Mouse (Mus musculus) embryonic facial prominence, embryonic 11.5 days (tissue): ENCODE measurements around the gene Tmem145. TPM values are rescaled to one million over a fixed set of nuclear protein-coding genes. Genes with fewer than 3 reads are reported as not detected.
A peak's percentile ranks its signal among the peaks of the same experiment; 100 is the strongest.
"Not testable (repeated sequence)": the region's sequence is repeated elsewhere in the genome, so short reads cannot be mapped to it uniquely, and the experiment has no call there.

ENCODE experiments used
- ATAC-seq: fragments of 200-750 bp; cut with Nextera tagmentation; replicated peaks from 2 replicates; pipeline ENCODE4 v1.8.0; 2017; ENCODE audit warnings: low read depth; ENCODE audit not compliant: insufficient number of reproducible peaks, low FRiP score, low TSS enrichment
- DNase-seq: peaks from one replicate; pipeline ENCODE4 v3.0.0-alpha.2; 2015; ENCODE audit warnings: low spot score
- H3K27ac ChIP-seq: fragments of 300-500 bp; sonication (generic); replicated peaks from 2 replicates; pipeline ENCODE4 v1.5.1; 2014; ENCODE audit warnings: mild to moderate bottlenecking, low read depth, low read length, control low read depth
- H3K27me3 ChIP-seq: fragments of 300-500 bp; sonication (generic); 2 replicates; pipeline ENCODE4 v1.6.1; 2014; ENCODE audit warnings: mild to moderate bottlenecking, low read length, moderate library complexity, mixed read lengths; ENCODE audit not compliant: control insufficient read depth, insufficient read depth
- H3K36me3 ChIP-seq: fragments of 300-500 bp; sonication (generic); replicated peaks from 2 replicates; pipeline ENCODE4 v1.6.1; 2014; ENCODE audit warnings: low read depth, mild to moderate bottlenecking, low read length, moderate library complexity, mixed read lengths; ENCODE audit not compliant: control insufficient read depth, insufficient read depth
- H3K4me1 ChIP-seq: fragments of 300-500 bp; sonication (generic); 2 replicates; pipeline ENCODE4 v1.6.1; 2014; ENCODE audit warnings: low read length, mixed read lengths; ENCODE audit not compliant: control insufficient read depth, insufficient read depth
- H3K4me2 ChIP-seq: fragments of 300-500 bp; sonication (generic); 2 replicates; pipeline ENCODE4 v1.6.1; 2014; ENCODE audit warnings: low read depth, mild to moderate bottlenecking, control low read depth, low read length, moderate library complexity
- H3K4me3 ChIP-seq: fragments of 300-500 bp; sonication (generic); 2 replicates; pipeline ENCODE4 v1.5.1; 2014; ENCODE audit warnings: low read depth, low read length, control low read depth
- H3K9ac ChIP-seq: fragments of 300-500 bp; sonication (generic); replicated peaks from 2 replicates; pipeline ENCODE4 v1.6.1; 2014; ENCODE audit warnings: mild to moderate bottlenecking, control low read depth, low read length
- H3K9me3 ChIP-seq: fragments of 300-500 bp; sonication (generic); replicated peaks from 2 replicates; pipeline ENCODE4 v1.6.1; 2016; ENCODE audit warnings: mild to moderate bottlenecking, low read length, inconsistent platforms, mixed read lengths; ENCODE audit not compliant: control insufficient read depth
- WGBS: fragments of 180-500 bp; shearing (Covaris S2); extraction: QIAGEN DNeasy Blood & Tissue Kit; methylation state at CpG from one replicate; pipeline ENCODE4 v1.1.7; 2014; 5-methylcytosine and 5-hydroxymethylcytosine counted together
- polyA plus RNA-seq: library from polyadenylated mRNA; unstranded; fragments of >200 nt; fragmentation: Nextera tagmentation; extraction: Ambion mirVana; gene quantifications from 2 replicates; pipeline ENCODE4 v1.2.1, GENCODE M21; 2014

The Tmem145 gene
- 0.91 and 1.3 TPM in 2 replicates for polyA plus RNA-seq

DNA sequence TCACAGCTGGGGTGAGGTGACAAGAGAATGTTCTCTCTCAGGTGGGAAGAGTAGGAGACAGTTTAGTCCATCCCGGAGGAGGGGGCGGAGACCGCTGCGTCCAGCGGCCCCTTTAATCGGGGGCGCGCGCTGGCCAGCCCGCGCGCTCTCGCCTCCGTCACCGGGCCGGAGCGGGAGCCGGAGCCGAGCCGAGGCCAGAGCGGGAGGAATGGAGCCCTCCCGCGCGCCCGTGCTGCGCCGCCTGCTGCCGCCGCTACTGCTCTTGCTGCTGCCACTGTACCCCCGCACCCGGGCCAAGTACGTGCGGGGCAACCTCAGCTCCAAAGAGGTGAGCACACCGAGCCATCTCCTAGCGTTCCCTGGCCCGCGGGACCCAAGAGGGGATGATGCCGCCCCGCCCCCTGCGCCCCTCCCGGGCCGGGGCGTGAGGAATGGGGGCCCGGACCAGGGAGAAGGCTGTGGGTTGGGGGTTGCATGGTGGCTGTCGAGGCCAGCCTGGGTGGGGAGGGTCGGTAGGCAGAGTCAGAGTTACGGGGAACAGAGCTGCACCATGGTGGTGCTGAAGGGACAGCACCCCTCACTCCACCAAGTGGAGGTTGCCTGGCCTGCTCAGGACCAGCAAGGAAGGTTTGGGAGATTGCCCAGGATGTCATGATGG, at the start of gene Tmem145:
Gene Tmem145 (plus strand): TSS at position 151 of the 658 bp plus-strand sequence.
- Histone ChIP-seq H3K9ac (peak within 1 kb of the TSS; percentile 30; the same call in 1 of the 2 replicates), H3K9me3 (no peaks in the 10 kb centered on the region), H3K4me3 (peak within 1 kb of the TSS; percentile 41), H3K4me1 (peaks cover 2% of the 10 kb centered on the region; the same call in 1 of the 2 replicates), H3K4me2 (peak within 1 kb of the TSS; percentile 81), H3K27me3 (no peaks in the 10 kb centered on the region; the same call in 1 of the 2 replicates), H3K36me3 (no peaks in the 10 kb centered on the region), H3K27ac (no peak within 1 kb of the TSS)
- WGBS, result under 1% methylated on average over 47 of the region's 47 CpGs
- ATAC-seq (peak; percentile 67; the same call in 1 of the 2 replicates), DNase-seq (peak; percentile 89)

- no peak for DNase-seq
- 73% methylated on average over 1 of the region's 1 CpGs for WGBS
- no peak overlapping the region for H3K4me2 ChIP-seq
These were observed 44.0 kb upstream of the Tmem145 start for GRCm38 (mm10) chr7:25261896-25262295.

GRCm38 (mm10) chr7:25263968-25264870, 41.7 kb upstream of the Tmem145 start:
- 22% methylated on average over 17 of the region's 17 CpGs for WGBS
- H3K27me3 ChIP-seq, result no peaks in the 10 kb centered on the region
- no peaks in the 10 kb centered on the region for H3K36me3 ChIP-seq
- H3K27ac ChIP-seq, result no peak overlapping the region
- no peak for ATAC-seq
- no peak for DNase-seq
- no peak overlapping the region for H3K4me2 ChIP-seq
- H3K4me1 ChIP-seq, result peaks cover 4% of the 10 kb centered on the region; the same call in 1 of the 2 replicates
- no peak overlapping the region for H3K4me3 ChIP-seq
- no peaks in the 10 kb centered on the region for H3K9me3 ChIP-seq
- H3K9ac ChIP-seq, result no peak overlapping the region

More at GRCm38 (mm10) chr7:25261896-25262295, 44.0 kb upstream of the Tmem145 start:
- no peaks in the 10 kb centered on the region for H3K27me3 ChIP-seq
- no peak overlapping the region for H3K27ac ChIP-seq
- H3K4me3 ChIP-seq, result no peak overlapping the region
- no peaks in the 10 kb centered on the region for H3K9me3 ChIP-seq
- no peak for ATAC-seq
- no peaks in the 10 kb centered on the region for H3K36me3 ChIP-seq
- no peaks in the 10 kb centered on the region for H3K4me1 ChIP-seq
- no peak overlapping the region for H3K9ac ChIP-seq

DNA sequence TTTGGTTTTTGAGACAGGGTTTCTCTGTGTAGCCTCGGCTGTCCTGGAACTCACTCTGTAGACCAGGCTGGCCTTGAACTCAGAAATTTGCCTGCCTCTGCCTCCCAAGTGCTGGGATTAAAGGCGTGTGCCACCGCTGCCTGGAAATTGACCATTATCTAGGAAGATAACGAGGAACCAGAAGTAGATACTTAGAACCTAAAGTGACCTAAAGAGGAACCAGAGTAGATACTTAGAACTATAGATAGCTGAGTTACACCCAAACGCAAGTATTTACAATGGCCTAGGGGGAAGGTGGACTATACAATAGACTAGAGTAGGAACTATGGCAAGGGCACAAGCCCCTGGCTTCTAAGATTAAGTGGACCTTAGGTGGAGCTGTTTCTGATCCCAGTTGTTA, 40.2 kb upstream of the Tmem145 start:
- not testable (repeated sequence) for H3K9ac ChIP-seq, H3K9me3 ChIP-seq, H3K4me2 ChIP-seq, H3K27ac ChIP-seq, H3K4me1 ChIP-seq, H3K4me3 ChIP-seq, H3K27me3 ChIP-seq, ATAC-seq, H3K36me3 ChIP-seq, DNase-seq
- WGBS, result 91% methylated on average over 5 of the region's 5 CpGs

DNA sequence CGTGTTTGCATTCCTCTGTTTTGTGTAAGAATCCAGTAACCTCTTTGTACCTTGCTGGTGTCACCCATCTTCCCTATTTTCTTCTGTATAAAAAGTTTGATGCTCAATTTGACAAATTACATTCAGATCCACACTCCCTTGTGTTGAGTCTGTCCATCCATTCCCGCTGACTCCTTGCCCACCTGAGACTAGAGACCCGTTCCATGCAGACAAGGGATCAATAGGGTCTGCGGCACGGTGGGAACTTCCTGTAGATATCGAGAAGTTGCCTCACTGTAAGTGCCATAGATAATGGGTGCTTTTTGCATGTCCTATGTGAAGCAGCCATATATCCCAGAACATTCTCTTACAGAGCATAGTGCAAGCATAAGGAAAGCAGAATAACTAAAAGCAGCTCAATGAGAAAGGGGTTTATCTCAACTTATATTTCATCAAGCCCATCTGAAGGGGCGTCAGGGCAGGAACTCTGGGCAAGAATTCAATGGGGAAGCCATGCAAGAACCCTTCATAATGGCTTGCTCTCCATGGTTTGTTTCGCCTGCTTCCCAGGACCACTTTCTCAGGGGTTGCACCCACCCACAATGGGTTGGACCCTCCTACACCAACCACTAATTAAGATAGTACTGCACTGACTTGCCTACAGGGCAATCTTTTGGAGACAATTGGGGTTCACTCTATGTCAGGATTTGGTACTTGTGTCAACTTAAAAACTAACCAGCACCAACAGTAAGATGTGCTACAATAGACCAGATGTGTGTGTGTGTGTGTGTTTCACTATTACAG, 39.5 kb upstream of the Tmem145 start:
- H3K9ac ChIP-seq, result no peak overlapping the region
- H3K27me3 ChIP-seq, result no peaks in the 10 kb centered on the region
- H3K27ac ChIP-seq, result no peak overlapping the region
- WGBS, result 84% methylated on average over 8 of the region's 8 CpGs
- H3K4me3 ChIP-seq, result no peak overlapping the region; the same call in 1 of the 2 replicates
- no peaks in the 10 kb centered on the region for H3K9me3 ChIP-seq
- H3K4me2 ChIP-seq, result no peak overlapping the region
- DNase-seq (no peak), ATAC-seq (no peak)
- no peaks in the 10 kb centered on the region for H3K36me3 ChIP-seq
- H3K4me1 ChIP-seq, result peaks cover 5% of the 10 kb centered on the region; the same call in 1 of the 2 replicates

DNA sequence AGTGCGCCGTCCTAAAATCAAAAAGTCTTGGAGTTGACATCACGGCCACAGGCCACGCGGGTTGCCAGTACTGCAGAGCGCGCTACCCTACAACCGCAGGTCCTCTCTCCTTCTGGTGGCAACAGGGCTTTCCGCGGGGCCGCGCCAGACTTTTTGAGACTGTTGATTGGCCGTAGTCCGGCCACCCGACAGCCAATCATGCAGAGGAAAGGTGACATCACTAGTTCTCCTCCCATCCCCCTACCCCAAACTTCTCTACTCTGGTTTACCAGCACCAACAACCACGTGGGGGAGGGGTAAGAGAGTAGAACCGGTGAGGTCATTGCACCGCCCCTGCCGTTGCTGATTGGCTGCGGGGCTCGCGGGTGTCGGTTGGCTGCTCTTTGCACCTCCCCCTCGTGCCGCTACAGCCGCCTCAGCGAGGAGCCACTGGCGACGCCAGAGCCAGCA, 38.6 kb upstream of the Tmem145 start, which contains the start of gene Cic:
Gene Cic (plus strand): TSS at position 404 of the 450 bp plus-strand sequence.
- Histone ChIP-seq H3K9me3 (no peaks in the 10 kb centered on the region), H3K9ac (peak within 1 kb of the TSS; percentile 69), H3K27me3 (no peaks in the 10 kb centered on the region), H3K27ac (0 out of 2 replicates have a peak within 1 kb of the TSS, but pooled peaks have one; percentile 49), H3K4me2 (peak within 1 kb of the TSS; percentile 61), H3K4me1 (peaks cover 5% of the 10 kb centered on the region; the same call in 1 of the 2 replicates), H3K36me3 (peaks cover 4% of the 10 kb centered on the region; the same call in 1 of the 2 replicates), H3K4me3 (peak within 1 kb of the TSS; percentile 58)
- WGBS, result under 1% methylated on average over 29 of the region's 29 CpGs
- DNase-seq, result peak; percentile 100
- peak; percentile 79 for ATAC-seq

DNA sequence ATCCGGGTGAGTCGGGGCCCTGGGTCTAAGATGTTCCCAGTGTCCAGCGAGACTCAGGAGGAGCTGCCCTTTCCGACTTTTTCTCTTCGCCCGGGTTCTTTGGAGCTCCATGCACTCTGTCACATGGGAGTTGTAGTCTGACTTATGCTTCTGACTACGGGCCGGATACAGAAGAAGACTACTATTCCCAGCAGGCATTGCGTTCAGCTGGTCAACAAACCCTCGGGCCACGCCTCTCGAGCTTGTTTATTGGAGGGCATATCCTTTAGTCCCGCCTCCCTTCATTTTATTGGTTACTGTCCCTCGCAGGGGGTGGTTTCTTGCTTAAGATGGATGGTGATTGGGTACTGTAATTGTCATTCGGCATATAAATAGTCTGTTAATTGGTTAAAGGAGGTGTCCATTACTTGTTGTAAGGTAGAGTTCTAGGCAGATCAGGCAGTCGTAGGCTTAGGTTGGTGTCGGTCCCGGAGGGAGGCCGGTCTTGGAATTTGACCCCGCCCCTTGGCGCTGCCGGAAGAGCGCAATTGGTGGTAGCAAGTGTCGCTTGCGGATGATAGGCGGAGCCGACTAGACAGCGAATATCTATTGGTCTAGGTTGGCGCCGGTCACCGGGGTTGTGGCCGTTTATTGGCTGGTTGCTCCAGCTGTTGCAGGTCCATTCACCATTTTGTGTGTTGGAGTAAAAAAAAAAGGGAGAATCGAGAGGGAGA, 38.0 kb upstream of the Tmem145 start:
- no peaks in the 10 kb centered on the region for H3K27me3 ChIP-seq
- H3K4me1 ChIP-seq, result peaks cover 5% of the 10 kb centered on the region; the same call in 1 of the 2 replicates
- ATAC-seq (peak; percentile 96), DNase-seq (peak; percentile 100)
- peak overlapping the region; percentile 58 for H3K4me3 ChIP-seq
- H3K9ac ChIP-seq, result peak overlapping the region; percentile 69
- H3K27ac ChIP-seq, result 0 out of 2 replicates have a peak overlapping the region, but pooled peaks have one; percentile 49
- no peaks in the 10 kb centered on the region for H3K9me3 ChIP-seq
- WGBS, result 0% methylated on average over 33 of the region's 33 CpGs
- peaks cover 4% of the 10 kb centered on the region; the same call in 1 of the 2 replicates for H3K36me3 ChIP-seq
- peak overlapping the region; percentile 61 for H3K4me2 ChIP-seq
